8 mouse cellular contexts compared by ENCODE assay signal in the genomic region with DNA sequence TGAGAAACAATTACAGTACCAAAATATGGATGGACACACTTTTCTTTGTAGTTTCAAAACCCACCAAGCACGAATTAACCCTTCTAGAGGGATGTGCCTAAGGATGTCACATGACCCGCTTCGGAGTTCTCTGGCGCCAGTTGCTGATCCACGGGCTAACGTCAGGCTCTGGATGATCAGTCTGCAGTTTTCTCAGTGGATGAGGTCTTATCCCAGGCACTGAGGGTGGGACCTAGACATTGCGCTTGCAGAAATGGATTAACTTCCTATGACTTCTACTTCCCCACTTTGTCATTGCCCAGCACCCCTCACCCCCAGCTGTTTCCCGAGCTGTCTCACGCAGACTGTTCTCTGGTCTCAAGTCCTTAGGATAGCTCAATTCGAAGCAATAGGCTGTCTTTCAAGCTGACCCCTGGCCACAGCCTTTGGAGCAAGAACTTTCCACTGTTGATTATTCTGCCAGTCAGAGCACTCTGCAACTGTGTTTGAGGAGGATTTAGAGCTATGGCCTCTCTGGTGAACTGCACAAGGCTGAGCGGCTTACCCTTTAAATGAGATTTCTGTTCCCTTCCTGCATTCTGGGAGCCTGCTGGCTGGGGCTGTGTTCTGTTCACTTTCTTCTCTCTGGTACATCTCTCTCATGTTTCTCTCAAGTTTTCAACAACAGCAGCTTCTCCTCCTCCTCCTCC. TPM values are rescaled to one million over a fixed set of nuclear protein-coding genes. Genes with fewer than 3 reads are reported as not detected.
DNase-seq lines count a peak whose midpoint lies in the region; ATAC-seq and TF ChIP-seq lines count a peak whose summit lies in the region.
"Had no signal": no experiment of that assay in that cellular context is flagged by ENCODE, and none has a peak within 500 bp of the region (broad histone marks: within the 10 kb centered on the region; RNA-seq: fewer than 3 reads in every experiment).

No protein-coding gene starts in this region.

- H3K4me2 ChIP-seq in hindbrain, postnatal 0 days (ENCODE audit: low read depth, low read length): peak overlapping the region; percentile 54
- H3K4me2 ChIP-seq in midbrain, embryonic 12.5 days (replicated peaks): peak overlapping the region; percentile 57

- H3K9me3 ChIP-seq in hindbrain, postnatal 0 days (ENCODE audit: low read length): no peaks in the 10 kb centered on the region
- no peaks in the 10 kb centered on the region for H3K9me3 ChIP-seq in midbrain, embryonic 12.5 days

- TF ChIP-seq CTCF in hindbrain, postnatal 0 days (IDR thresholded peaks at IDR 0.05; ENCODE audit: low read depth): no peak

- H3K4me3 ChIP-seq in hindbrain, postnatal 0 days (ENCODE audit: low read length): peak overlapping the region; percentile 23
- peak overlapping the region; percentile 30 for H3K4me3 ChIP-seq in midbrain, embryonic 12.5 days

- DNase-seq in right cerebral cortex, postnatal 4 days: peak; percentile 4
- DNase-seq in right cerebral cortex, adult 18-20 months: no peak
- peak; percentile 16 for DNase-seq in embryo, embryonic 11.5 days (ENCODE audit: low read depth, low spot score)
- peak; percentile 37 for DNase-seq in hindbrain, postnatal 0 days (ENCODE audit: low spot score)
- no peak for DNase-seq in layer of hippocampus, adult 9-10 months (ENCODE audit: low spot score)
- DNase-seq in urinary bladder, adult 18-20 months (ENCODE audit: low spot score in 2 of 2): no peak

- no peaks in the 10 kb centered on the region for H3K27me3 ChIP-seq in hindbrain, postnatal 0 days (ENCODE audit: insufficient read depth, low read length)
- H3K27me3 ChIP-seq in midbrain, embryonic 12.5 days: no peaks in the 10 kb centered on the region

- peak; percentile 87 for ATAC-seq in hindbrain, postnatal 0 days
- ATAC-seq in midbrain, embryonic 12.5 days (ENCODE audit: low FRiP score, low read depth): peak; percentile 85

- no peaks in the 10 kb centered on the region; the same call in 1 of the 2 replicates for H3K36me3 ChIP-seq in hindbrain, postnatal 0 days (ENCODE audit: insufficient read depth, low read length)
- H3K36me3 ChIP-seq in midbrain, embryonic 12.5 days: peaks cover 6% of the 10 kb centered on the region; the same call in 1 of the 2 replicates

- H3K4me1 ChIP-seq in hindbrain, postnatal 0 days (ENCODE audit: insufficient read depth, low read length): 0 out of 2 replicates have a peak, but pooled peaks cover 4% of the 10 kb centered on the region
- peaks cover 6% of the 10 kb centered on the region for H3K4me1 ChIP-seq in midbrain, embryonic 12.5 days

- H3K27ac ChIP-seq in hindbrain, postnatal 0 days: no peak overlapping the region
- no peak overlapping the region for H3K27ac ChIP-seq in midbrain, embryonic 12.5 days (replicated peaks)

- 5% methylated on average over 11 of the region's 11 CpGs for WGBS in hindbrain, postnatal 0 days
- WGBS in midbrain, embryonic 12.5 days: 4% methylated on average over 11 of the region's 11 CpGs

- H3K9ac ChIP-seq in hindbrain, postnatal 0 days (replicated peaks; ENCODE audit: low read length): 0 out of 2 replicates have a peak overlapping the region, but pooled peaks have one; percentile 28
- H3K9ac ChIP-seq in midbrain, embryonic 12.5 days (replicated peaks): peak overlapping the region; percentile 46

RNA-seq across cellular contexts. Expression of a gene that starts 7.6 kb away (rescaled TPM):
- total RNA-seq in hindbrain, postnatal 0 days (2014; rRNA removed): not detected in 2 replicates
- not detected in 2 replicates for polyA plus RNA-seq in hindbrain, postnatal 0 days (2015; fragmentation: Nextera tagmentation; extraction: Ambion mirVana)
- not detected in 2 replicates for polyA plus RNA-seq in midbrain, embryonic 12.5 days (2016; fragmentation: Nextera tagmentation; extraction: Ambion mirVana)
- total RNA-seq: left cerebral cortex, postnatal 25 days had no signal

RNA-seq across cellular contexts. Expression of a gene that starts 26.7 kb away (rescaled TPM):
- 0.11 and 0.68 TPM in 2 replicates for total RNA-seq in hindbrain, postnatal 0 days (2014; rRNA removed)
- polyA plus RNA-seq in hindbrain, postnatal 0 days (2015; fragmentation: Nextera tagmentation; extraction: Ambion mirVana): 0.53 and 0.71 TPM in 2 replicates
- not detected in 2 replicates for polyA plus RNA-seq in midbrain, embryonic 12.5 days (2016; fragmentation: Nextera tagmentation; extraction: Ambion mirVana)

Comparison
In these comparisons a context has a peak if more than half of its experiments do, and no peak if none do; other contexts are left out.
1. DNase-seq: peak in right cerebral cortex, postnatal 4 days (single experiment), embryo, embryonic 11.5 days (single experiment) and hindbrain, postnatal 0 days (single experiment); none in right cerebral cortex, adult 18-20 months (single experiment), layer of hippocampus, adult 9-10 months (single experiment) and urinary bladder, adult 18-20 months (0 of 2).